Mouse (Mus musculus): Measurements from ENCODE around the gene Fam107b.

The Fam107b gene

GRCm38 (mm10) chr2:3608868-3609854, 38.9 kb downstream of the Fam107b start:
- no peak for DNase-seq (ENCODE audit: low spot score)

- no peak for DNase-seq (ENCODE audit: low spot score)
Measured at GRCm38 (mm10) chr2:3618446-3618845, 48.2 kb downstream of the Fam107b start.

GRCm38 (mm10) chr2:3621568-3621967, 51.3 kb downstream of the Fam107b start:
- DNase-seq (ENCODE audit: low spot score), result no peak

GRCm38 (mm10) chr2:3622158-3622557, 51.9 kb downstream of the Fam107b start:
- DNase-seq (ENCODE audit: low spot score), result no peak

- DNase-seq (ENCODE audit: low spot score), result no peak
Measured at GRCm38 (mm10) chr2:3623207-3623980, 53.1 kb downstream of the Fam107b start.

GRCm38 (mm10) chr2:3623981-3624584, 53.8 kb downstream of the Fam107b start:
- no peak for DNase-seq (ENCODE audit: low spot score)

- no peak for DNase-seq (ENCODE audit: low spot score)
Measured at GRCm38 (mm10) chr2:3629096-3629495, 58.8 kb downstream of the Fam107b start.

GRCm38 (mm10) chr2:3629741-3630140, 59.5 kb downstream of the Fam107b start:
- DNase-seq (ENCODE audit: low spot score), result peak; percentile 8

- no peak for DNase-seq (ENCODE audit: low spot score)
Measured at GRCm38 (mm10) chr2:3630769-3631477, 60.6 kb downstream of the Fam107b start.

- no peak for DNase-seq (ENCODE audit: low spot score)
Measured at GRCm38 (mm10) chr2:3633137-3633536, 62.8 kb downstream of the Fam107b start.

GRCm38 (mm10) chr2:3636771-3637170, 66.5 kb downstream of the Fam107b start:
- no peak for DNase-seq (ENCODE audit: low spot score)

- DNase-seq (ENCODE audit: low spot score), result no peak
Measured at GRCm38 (mm10) chr2:3641001-3641770, 70.9 kb downstream of the Fam107b start.

GRCm38 (mm10) chr2:3642949-3643348, 72.7 kb downstream of the Fam107b start:
- no peak for DNase-seq (ENCODE audit: low spot score)

- no peak for DNase-seq (ENCODE audit: low spot score)
Measured at GRCm38 (mm10) chr2:3645741-3646140, 75.5 kb downstream of the Fam107b start.

GRCm38 (mm10) chr2:3649171-3649570, 78.9 kb downstream of the Fam107b start:
- no peak for DNase-seq (ENCODE audit: low spot score)

GRCm38 (mm10) chr2:3654606-3655005, 84.3 kb downstream of the Fam107b start:
- DNase-seq (ENCODE audit: low spot score), result no peak

- DNase-seq (ENCODE audit: low spot score), result no peak
Measured at GRCm38 (mm10) chr2:3656091-3656490, 85.8 kb downstream of the Fam107b start.

GRCm38 (mm10) chr2:3656834-3657233, 86.5 kb downstream of the Fam107b start:
- no peak for DNase-seq (ENCODE audit: low spot score)

GRCm38 (mm10) chr2:3657376-3657775, 87.1 kb downstream of the Fam107b start:
- no peak for DNase-seq (ENCODE audit: low spot score)

- no peak for DNase-seq (ENCODE audit: low spot score)
Measured at GRCm38 (mm10) chr2:3657811-3658730, 87.8 kb downstream of the Fam107b start.
